Comparison of ENCODE assay signal across 22 mouse cellular contexts in the genomic region with DNA sequence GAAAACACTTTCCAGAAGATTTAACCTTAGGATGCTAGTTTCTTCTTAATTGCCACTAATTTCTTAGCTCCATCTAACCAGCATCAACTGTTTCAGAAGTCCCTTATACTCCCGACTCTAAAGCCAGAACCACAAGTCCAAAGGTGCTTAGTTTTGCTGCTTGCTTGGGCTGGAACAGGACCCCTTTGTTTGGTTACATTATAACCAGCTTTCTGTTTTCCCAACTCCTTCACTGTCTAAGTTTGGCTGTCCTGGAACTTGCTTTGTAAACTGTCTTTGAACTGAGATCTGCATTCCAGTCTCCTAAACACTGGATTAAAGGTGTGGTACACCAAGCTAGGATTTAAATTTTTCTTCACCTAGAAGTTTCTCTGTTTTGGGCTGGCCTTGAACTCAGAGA.
A peak's percentile ranks its signal among the peaks of the same experiment; 100 is the strongest.
DNase-seq lines count a peak whose midpoint lies in the region; ATAC-seq and TF ChIP-seq lines count a peak whose summit lies in the region.
"Had no signal": no experiment of that assay in that cellular context is flagged by ENCODE, and none has a peak within 500 bp of the region (broad histone marks: within the 10 kb centered on the region; RNA-seq: fewer than 3 reads in every experiment).

No protein-coding gene starts in this region.

- no peak for ATAC-seq in liver, embryonic 11.5 days (replicated peaks; ENCODE audit: low FRiP score)
- ATAC-seq: forebrain, embryonic 14.5 days had no signal

- DNase-seq in kidney, adult 2 months: peak; percentile 72
- DNase-seq in kidney, adult 18-20 months: no peak
- DNase-seq in kidney, adult 9 months: peak; percentile 78
- no peak for DNase-seq in kidney, postnatal 10 days
- DNase-seq in liver, adult 2 months (ENCODE audit: extremely low read depth, low read depth, low spot score): peak; percentile 55
- no peak for DNase-seq in liver, embryonic 11.5 days (ENCODE audit: low spot score)
- DNase-seq: adrenal gland, adult 2 months; adrenal gland, postnatal 10 days; adrenal gland, postnatal 25 days; cerebellum, adult 11 months; cerebellum, adult 18-20 months; cerebellum, adult 8-10 months; cerebellum, adult 9-11 months; cerebellum, postnatal 14 days; cerebellum, postnatal 36 days; embryo, embryonic 11 days had no signal

- no peaks in the 10 kb centered on the region for H3K27me3 ChIP-seq in kidney, adult 2 months (replicated peaks; ENCODE audit: control insufficient read depth, insufficient read depth, low read length)
- no peaks in the 10 kb centered on the region for H3K27me3 ChIP-seq in liver, adult 2 months (ENCODE audit: control insufficient read depth, insufficient read depth, low read length)
- H3K27me3 ChIP-seq in liver, embryonic 11.5 days (replicated peaks; ENCODE audit: control insufficient read depth, insufficient read depth, low read length): no peaks in the 10 kb centered on the region
- H3K27me3 ChIP-seq: embryonic facial prominence, embryonic 13.5 days; embryonic facial prominence, embryonic 15.5 days; forebrain, embryonic 12.5 days had no signal

- TF ChIP-seq CTCF in kidney, adult 2 months (conservative IDR thresholded peaks at IDR 0.05; ENCODE audit: insufficient read depth, insufficient read length, low read depth, low read length): no peak
- TF ChIP-seq CTCF in liver, adult 2 months (IDR thresholded peaks at IDR 0.05; ENCODE audit: low read depth, low read length): no peak

- H3K4me2 ChIP-seq in liver, embryonic 11.5 days: no peak overlapping the region
- H3K4me2 ChIP-seq: embryonic facial prominence, embryonic 13.5 days; embryonic facial prominence, embryonic 15.5 days; forebrain, embryonic 12.5 days had no signal

- H3K27ac ChIP-seq in kidney, adult 2 months (ENCODE audit: insufficient read depth, low read depth, low read length): no peak overlapping the region
- no peak overlapping the region for H3K27ac ChIP-seq in liver, adult 2 months (replicated peaks; ENCODE audit: insufficient read depth, low read depth, low read length)
- no peak overlapping the region for H3K27ac ChIP-seq in liver, embryonic 11.5 days (ENCODE audit: low read depth, low read length)
- H3K27ac ChIP-seq: embryonic facial prominence, embryonic 13.5 days; embryonic facial prominence, embryonic 15.5 days; forebrain, embryonic 10.5 days; forebrain, embryonic 12.5 days had no signal

- WGBS in kidney, adult 2 months: 48% methylated on average over 1 of the region's 1 CpGs
- 30% methylated on average over 1 of the region's 1 CpGs for WGBS in liver, adult 2 months
- 77% methylated on average over 1 of the region's 1 CpGs for WGBS in liver, embryonic 11.5 days

- H3K4me1 ChIP-seq in kidney, adult 2 months (ENCODE audit: control insufficient read depth, insufficient read depth, low read length): no peaks in the 10 kb centered on the region
- H3K4me1 ChIP-seq in liver, adult 2 months (ENCODE audit: control insufficient read depth, insufficient read depth, low read length): no peaks in the 10 kb centered on the region
- H3K4me1 ChIP-seq in liver, embryonic 11.5 days (replicated peaks; ENCODE audit: control insufficient read depth, insufficient read depth, low read length): no peaks in the 10 kb centered on the region
- H3K4me1 ChIP-seq: embryonic facial prominence, embryonic 13.5 days; embryonic facial prominence, embryonic 15.5 days; forebrain, embryonic 10.5 days; forebrain, embryonic 12.5 days had no signal

- no peaks in the 10 kb centered on the region for H3K79me2 ChIP-seq in liver, adult 2 months (ENCODE audit: control insufficient read depth, insufficient read depth, low read length)

- H3K4me3 ChIP-seq in kidney, adult 2 months (ENCODE audit: insufficient read depth, low read depth, low read length): no peak overlapping the region
- no peak overlapping the region for H3K4me3 ChIP-seq in liver, adult 2 months (ENCODE audit: insufficient read depth, low read depth, low read length)
- no peak overlapping the region for H3K4me3 ChIP-seq in liver, embryonic 11.5 days (ENCODE audit: low read depth, low read length)
- H3K4me3 ChIP-seq: embryonic facial prominence, embryonic 13.5 days; embryonic facial prominence, embryonic 15.5 days; erythroblast, embryonic 14.5 days; forebrain, embryonic 10.5 days; forebrain, embryonic 12.5 days had no signal

- no peaks in the 10 kb centered on the region for H3K9me3 ChIP-seq in liver, embryonic 11.5 days (ENCODE audit: control insufficient read depth, low read length)
- H3K9me3 ChIP-seq: embryonic facial prominence, embryonic 13.5 days; embryonic facial prominence, embryonic 15.5 days; forebrain, embryonic 12.5 days had no signal

- H3K9ac ChIP-seq in liver, adult 2 months (ENCODE audit: low read depth, low read length): no peak overlapping the region
- no peak overlapping the region for H3K9ac ChIP-seq in liver, embryonic 11.5 days (ENCODE audit: low read depth, low read length)
- H3K9ac ChIP-seq: embryonic facial prominence, embryonic 13.5 days; embryonic facial prominence, embryonic 15.5 days; forebrain, embryonic 12.5 days had no signal

- H3K36me3 ChIP-seq in kidney, adult 2 months (ENCODE audit: control insufficient read depth, insufficient read depth, low read length): no peaks in the 10 kb centered on the region
- H3K36me3 ChIP-seq in liver, adult 2 months (ENCODE audit: control insufficient read depth, insufficient read depth, low read length): no peaks in the 10 kb centered on the region
- no peaks in the 10 kb centered on the region for H3K36me3 ChIP-seq in liver, embryonic 11.5 days (ENCODE audit: control insufficient read depth, insufficient read depth, low read length)
- H3K36me3 ChIP-seq: embryonic facial prominence, embryonic 13.5 days; embryonic facial prominence, embryonic 15.5 days; forebrain, embryonic 10.5 days; forebrain, embryonic 12.5 days had no signal

- TF ChIP-seq POLR2A in kidney, adult 2 months (IDR thresholded peaks at IDR 0.05; ENCODE audit: low read depth, low read length): no peak
- no peak for TF ChIP-seq POLR2A in liver, adult 2 months (IDR thresholded peaks at IDR 0.05; ENCODE audit: extremely low read depth, insufficient read depth, low read length)

Comparison
In these comparisons a context has a peak if more than half of its experiments do, and no peak if none do; other contexts are left out.
1. DNase-seq: peak in kidney, adult 2 months (single experiment), kidney, adult 9 months (single experiment) and liver, adult 2 months (single experiment); none in kidney, adult 18-20 months (single experiment), kidney, postnatal 10 days (single experiment) and liver, embryonic 11.5 days (single experiment).